Mouse (Mus musculus): ENCODE results near the gene Cinp. TPM values are rescaled to one million over a fixed set of nuclear protein-coding genes. Genes with fewer than 3 reads are reported as not detected.

The Cinp gene
- 10 to 100 TPM; 28.4 to 29.1 TPM for total RNA-seq (2021)
- long read RNA-seq, experiment 1, transcript Cinp-201 (5 exons, 2,029 nt), result major isoform, 30 of 41 reads
- long read RNA-seq, experiment 1, partial matches to known transcripts, result 0 of 41 reads
- long read RNA-seq, experiment 1, other reads (novel, unspliced or antisense), result 4 of 41 reads
- long read RNA-seq, experiment 2, transcript Cinp-201 (5 exons, 2,029 nt), result major isoform, 26 of 41 reads
- long read RNA-seq, experiment 2, partial matches to known transcripts, result 3 of 41 reads
- long read RNA-seq, experiment 2, other reads (novel, unspliced or antisense), result 6 of 41 reads

GRCm38 (mm10) chr12:110889036-110890020, at the start of gene Cinp, which contains the start of gene Tecpr2:
TSS of gene Cinp (minus strand) at chr12:110889145.
TSS of gene Tecpr2 (plus strand) at chr12:110889264.
- DNase-seq, result peak; percentile 96

DNA sequence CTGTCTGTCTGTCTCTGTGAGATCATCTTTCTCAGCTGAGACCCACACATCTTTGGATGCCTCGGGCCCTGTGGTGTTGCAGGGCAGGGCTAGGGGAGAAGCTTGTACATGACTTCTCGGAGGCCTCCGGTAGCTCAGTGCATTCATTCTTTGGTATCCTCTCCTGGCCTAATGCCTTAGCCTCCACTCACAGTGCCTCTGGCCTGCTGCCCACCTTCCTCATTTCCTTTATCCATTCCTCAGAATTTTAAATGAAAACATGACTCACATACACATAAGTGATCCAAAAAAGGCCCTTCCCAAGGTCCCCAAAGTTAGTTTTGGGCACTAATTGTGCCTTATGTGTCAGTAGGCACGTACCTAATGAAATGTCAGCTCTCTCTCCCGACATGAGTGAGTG, 48.6 kb upstream of the Cinp start:
- no peak for DNase-seq

DNA sequence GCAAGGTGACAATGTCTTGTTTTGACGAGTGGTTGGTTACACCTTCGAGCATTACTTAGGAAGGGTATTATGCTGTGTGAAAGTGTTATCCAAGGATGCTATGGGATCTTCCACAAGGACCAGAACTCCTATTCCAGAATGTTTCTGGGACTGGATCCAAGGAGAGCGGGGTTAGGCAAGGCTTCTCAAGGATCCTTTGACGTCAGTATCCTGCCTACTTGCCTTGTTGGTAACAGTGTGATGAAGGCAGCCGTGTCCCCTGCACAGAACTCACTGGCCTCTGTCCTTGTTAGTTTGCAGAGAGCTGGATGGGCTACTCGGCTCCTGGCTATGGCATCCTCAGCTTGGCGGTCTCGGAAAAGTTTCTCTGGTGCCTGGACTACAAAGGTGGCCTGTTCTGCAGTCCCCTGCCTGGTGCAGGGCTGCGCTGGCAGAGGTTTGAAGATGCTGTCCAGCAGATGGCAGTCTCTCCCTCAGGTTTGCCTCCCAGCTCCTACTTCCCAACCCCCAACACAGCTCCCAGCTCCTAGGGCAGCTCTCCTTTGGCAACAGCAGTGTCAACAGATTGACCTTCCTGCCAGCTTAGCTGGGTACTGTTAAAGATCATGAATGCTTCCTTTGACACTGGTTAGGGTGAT, 47.2 kb upstream of the Cinp start:
- DNase-seq, result peak; percentile 79

GRCm38 (mm10) chr12:110932820-110933219, 43.9 kb upstream of the Cinp start:
- DNase-seq, result no peak

DNA sequence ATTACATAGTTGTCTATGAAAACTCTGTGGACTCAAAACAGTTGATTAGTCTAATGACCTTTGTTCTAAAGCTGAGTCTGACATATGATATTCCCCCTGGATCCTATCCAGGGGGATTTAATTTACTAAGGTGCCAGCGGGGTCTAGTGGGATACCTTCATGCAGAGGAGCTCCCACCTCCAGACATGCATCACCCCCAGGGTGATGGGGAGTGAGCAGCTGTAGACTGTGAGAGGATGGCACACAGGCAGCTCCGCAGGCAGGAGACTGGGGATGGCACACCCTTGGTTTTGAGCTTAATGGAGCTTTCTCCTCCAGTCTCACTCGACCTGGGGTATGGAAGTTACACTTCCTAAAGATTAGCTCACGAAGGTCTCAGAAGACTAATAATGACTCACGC, 32.6 kb upstream of the Cinp start:
- no peak for DNase-seq

DNA sequence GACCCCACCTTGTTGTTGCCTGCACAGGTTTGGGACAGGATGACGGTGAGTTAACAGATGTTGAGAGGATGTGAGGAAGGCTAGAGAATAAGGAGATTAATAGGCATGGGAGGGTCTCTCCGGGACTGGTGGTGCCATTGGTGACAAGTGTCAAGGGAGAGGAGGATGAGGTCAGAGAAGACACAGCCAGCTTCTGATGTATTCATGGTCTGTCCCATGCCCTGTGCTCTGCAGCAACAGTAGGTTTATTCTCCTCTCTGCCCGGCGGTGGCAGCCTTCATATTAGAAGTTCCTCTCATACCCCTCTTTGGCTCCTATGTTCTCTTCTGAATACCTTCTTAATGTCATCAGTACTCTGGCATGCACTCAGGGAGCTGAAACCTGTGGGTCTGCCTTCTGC, 31.3 kb upstream of the Cinp start:
- DNase-seq, result no peak

DNA sequence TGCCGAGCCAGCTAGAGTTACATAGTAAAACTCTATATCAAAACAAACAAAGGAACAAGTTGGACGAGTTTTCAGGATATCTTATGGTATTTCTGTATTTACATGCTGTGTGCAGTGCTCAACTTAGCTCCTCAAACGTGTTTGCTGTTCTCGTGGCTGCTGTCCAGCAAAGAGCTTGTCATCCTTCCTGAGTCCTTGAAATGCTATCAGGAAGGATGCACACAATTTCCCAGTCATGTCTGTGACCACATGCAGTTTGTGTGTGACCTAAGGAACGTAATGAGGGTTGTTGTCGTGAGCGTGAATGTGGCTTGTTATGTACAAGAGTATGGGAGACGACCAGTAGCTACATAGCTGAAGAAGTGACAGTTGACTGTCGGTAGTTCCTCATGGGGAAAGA, 26.8 kb upstream of the Cinp start:
- no peak for DNase-seq

- no peak for DNase-seq
These were observed 21.0 kb upstream of the Cinp start for GRCm38 (mm10) chr12:110909962-110910361.

DNA sequence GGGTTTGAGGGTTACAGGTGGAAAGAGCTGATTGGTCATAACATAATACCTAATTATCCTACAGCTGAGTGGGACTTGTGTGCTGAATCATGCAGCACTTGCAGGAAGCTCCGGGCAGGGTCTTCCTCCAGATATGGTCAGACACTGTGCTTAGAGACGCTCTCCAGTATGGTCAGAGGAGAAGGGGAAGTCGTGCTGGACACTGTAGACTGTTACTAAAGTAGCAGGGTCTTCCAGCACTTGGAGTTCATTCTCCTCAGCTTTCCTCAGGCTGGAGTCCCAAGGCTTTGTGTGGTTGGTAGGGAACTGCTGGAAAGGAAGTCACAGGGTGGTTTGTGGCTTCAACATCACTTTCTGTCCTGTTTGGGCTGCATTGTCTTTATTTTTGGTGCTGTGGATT, 18.9 kb upstream of the Cinp start:
- DNase-seq, result no peak

GRCm38 (mm10) chr12:110903536-110903935, 14.6 kb upstream of the Cinp start:
- DNase-seq, result no peak

DNA sequence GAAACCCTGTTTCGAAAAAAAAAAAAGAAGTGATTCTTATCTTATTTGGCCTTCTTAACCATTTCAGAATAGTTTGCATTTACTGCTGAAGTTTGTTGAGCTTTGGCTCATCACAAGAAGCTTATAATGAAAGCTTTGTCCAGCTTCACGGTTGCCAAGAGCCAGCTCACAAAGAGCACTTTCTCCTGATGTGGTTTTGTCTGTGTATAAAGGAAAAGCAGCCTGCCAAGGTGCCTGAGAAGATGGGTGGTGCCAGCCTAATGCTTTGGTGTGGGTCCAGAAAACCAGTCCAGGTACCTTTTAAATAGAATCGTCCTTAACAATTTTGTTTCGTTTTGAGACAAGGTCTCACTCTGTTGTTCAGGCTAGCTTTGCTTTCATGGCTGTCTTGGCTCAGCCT, 13.2 kb upstream of the Cinp start:
- DNase-seq, result no peak

DNA sequence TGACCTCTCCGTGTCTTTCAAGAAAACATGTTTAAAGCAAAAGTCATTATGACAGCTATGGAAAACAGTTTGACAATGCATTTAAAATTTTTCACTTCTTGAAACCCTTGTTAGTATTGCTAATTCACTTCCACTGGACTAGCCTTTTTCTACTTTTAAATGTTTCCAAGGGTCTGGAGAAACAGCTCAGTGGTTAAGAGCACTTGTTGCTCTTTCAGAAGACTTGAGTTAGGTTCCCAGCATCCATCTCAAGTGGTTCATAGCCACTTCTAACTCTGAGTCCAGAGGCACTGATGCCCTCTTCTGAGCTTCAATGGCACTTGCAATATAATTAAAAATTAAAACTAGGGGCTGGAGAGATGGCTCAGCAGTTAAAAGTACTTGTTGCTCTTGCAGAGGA, 2.9 kb upstream of the Cinp start:
- DNase-seq, result no peak

- DNase-seq, result no peak
These were observed 339 bp downstream of the Cinp start for GRCm38 (mm10) chr12:110888606-110889005.

GRCm38 (mm10) chr12:110888106-110888505, 839 bp downstream of the Cinp start:
- DNase-seq, result no peak

DNA sequence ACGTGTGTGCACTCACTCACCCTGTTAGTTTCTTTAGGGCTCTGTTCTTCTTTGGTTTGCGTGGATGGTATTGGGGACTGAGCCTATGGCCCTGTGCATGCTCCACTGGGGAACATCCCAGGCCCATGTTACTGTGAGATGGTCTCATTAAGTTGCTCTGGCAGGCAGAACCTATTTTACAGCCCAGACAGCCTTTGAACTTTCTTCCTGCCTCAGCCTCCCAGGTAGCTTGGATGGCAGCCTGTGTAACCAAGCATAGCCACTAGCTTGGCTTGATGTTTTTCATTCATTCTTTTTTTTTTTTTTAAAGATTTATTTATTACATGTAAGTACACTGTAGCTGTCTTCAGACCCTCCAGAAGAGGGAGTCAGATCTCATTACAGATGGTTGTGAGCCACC, 3.7 kb downstream of the Cinp start:
- DNase-seq, result no peak

DNA sequence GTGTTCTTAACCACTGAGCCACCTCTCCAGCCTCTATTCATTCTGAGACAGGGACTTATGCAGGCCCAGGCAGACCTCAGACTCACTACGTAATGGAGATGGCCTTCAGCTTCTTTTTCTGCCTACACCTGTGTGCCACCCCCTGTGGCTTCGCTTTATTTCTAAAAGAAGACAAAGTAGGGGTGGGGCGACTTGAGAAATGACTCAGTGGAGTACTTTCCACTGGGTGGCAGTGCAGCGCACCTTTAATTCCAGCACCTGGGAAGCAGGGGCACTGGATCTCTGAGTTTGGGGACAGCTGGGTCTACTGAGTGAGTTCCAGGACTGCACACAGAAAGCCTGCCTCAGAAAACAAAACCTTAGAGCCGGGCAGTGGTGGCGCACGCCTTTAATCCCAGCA, 6.7 kb downstream of the Cinp start:
- DNase-seq, result no peak

GRCm38 (mm10) chr12:110875351-110875750, 13.6 kb downstream of the Cinp start:
- no peak for DNase-seq

DNA sequence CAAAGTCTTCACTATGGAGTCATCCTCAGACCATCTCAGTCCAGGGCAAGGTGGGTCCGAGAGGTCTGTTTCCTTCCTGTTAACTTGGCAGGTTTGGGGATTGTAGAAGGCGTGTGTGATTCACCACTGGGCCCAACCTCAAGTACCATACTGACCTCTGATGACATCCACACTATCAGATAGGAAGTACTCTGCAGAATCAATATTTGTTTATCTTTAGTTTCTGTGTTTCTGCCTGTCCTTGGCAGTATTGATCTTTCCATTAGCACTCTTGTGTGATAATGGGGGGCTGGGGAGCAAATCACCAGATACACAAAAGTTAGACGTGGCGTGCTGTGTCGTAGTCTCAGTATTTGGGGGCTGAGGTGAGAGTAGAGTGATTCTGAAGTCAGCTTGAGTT, 17.7 kb downstream of the Cinp start:
- DNase-seq, result no peak

DNA sequence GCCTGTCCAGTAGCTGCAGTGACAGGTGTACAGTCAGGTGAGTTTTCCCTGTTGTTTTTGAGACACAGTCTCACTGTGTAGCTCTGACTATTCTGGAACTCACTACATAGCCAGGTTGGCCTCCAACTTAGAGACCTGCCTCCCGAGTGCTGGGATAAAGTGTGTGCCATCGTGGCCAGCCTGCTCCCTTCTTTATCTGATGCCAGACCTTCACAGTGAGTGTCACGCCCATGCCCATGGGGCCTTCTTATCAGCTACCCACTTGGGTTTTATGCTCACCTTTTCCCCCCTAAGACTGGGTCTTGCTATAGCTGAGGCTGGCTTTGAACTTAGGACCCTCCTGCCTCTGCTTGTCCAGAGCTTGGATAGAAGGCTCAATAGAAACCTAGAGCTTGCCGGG, 18.8 kb downstream of the Cinp start:
- DNase-seq, result no peak

DNA sequence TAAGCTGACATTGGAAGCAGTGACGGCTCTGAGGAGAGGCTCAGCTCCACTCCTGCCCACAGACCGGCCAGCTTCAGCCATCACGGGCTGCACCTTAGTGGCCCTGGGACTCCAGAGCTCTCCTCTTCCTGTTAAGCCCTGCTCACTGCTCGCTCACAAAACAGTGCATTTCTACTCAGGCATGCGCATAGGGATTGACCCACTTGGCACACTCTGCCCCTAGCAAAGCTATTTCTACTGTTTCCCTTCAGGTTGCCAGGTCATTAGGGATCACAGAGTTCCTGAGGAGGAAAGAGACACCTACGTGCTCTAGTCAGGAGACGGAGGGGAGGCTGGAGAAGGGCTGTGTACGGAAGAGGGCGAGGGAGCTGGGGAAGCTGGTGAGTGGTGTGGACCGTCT, 23.0 kb downstream of the Cinp start:
- no peak for DNase-seq

- DNase-seq, result no peak
These were observed 23.4 kb downstream of the Cinp start for GRCm38 (mm10) chr12:110865571-110865970.

- no peak for DNase-seq
These were observed 24.9 kb downstream of the Cinp start for GRCm38 (mm10) chr12:110864008-110864407.

DNA sequence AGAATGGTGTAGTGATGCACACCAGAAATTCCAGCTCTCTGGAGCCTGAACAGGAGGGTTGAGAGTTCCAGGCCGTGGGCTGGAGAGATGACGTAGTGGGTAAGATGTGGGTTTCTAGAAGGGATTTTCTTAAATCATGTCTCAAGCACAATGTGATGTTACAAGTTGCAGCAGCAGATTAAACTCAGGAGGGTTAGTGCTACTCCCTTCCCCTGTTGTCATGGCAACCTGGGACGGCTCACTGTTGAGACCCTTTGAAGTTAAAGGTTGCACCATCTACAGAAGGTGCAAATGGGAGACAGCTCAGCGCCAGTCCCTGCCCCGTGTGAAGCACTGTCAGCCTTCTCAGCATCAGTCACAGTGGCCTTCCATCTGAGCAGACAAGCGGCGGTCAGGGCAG, 27.7 kb downstream of the Cinp start:
- DNase-seq, result no peak
